Mouse (Mus musculus): ENCODE results near the gene Farp1.

DNA sequence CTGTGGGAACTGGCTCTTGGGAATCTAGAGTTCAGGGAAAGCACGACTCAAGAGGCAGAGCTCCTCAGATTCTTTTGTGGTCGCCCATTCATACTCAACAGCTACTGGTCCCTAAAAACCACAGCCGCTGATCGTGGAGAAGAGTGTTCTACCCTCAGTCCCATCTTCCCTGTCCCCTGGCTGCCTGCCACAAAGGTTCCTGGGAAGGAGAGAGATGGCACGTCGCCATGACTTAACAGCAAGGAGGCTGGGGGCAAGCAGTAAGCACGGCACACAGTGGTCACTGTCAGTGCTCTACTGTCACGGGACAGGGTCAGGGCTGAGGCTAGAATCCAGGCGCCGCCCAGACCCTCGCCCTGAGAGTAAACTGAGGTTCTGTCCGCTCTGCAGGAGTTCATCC lies 240.0 kb downstream of the Farp1 start:
- TF ChIP-seq CTCF (IDR thresholded peaks at IDR 0.05; ENCODE audit: borderline replicate concordance, insufficient read depth, low read depth, low read length) (no peak), POLR2A (IDR thresholded peaks at IDR 0.05; ENCODE audit: borderline replicate concordance, insufficient read depth, low read length) (no peak)
